Mouse (Mus musculus): ENCODE measurements around the gene Hist1h2bc.

GRCm38 (mm10) chr13:23662536-23662935 lies 21.5 kb upstream of the Hist1h2bc start:
- TF ChIP-seq EP300 (IDR thresholded peaks at IDR 0.05; ENCODE audit: low read depth) (no peak), CTCF (IDR thresholded peaks at IDR 0.05; ENCODE audit: low read depth) (no peak)

All from liver, postnatal 0 days (tissue).